Mouse (Mus musculus): ENCODE measurements around the gene Atf6b.

Atf6b gene

GRCm38 (mm10) chr17:34646906-34647787 lies at the start of gene Atf6b:
Gene Atf6b, plus strand, starts transcription at chr17:34647146.
- DNase-seq (ENCODE audit: low spot score), result peak; percentile 99

GRCm38 (mm10) chr17:34597566-34598095 lies 49.3 kb upstream of the Atf6b start, which contains the start of gene Ager:
Gene Ager, plus strand, starts transcription at chr17:34597862.
- DNase-seq (ENCODE audit: low spot score), result no peak

DNA sequence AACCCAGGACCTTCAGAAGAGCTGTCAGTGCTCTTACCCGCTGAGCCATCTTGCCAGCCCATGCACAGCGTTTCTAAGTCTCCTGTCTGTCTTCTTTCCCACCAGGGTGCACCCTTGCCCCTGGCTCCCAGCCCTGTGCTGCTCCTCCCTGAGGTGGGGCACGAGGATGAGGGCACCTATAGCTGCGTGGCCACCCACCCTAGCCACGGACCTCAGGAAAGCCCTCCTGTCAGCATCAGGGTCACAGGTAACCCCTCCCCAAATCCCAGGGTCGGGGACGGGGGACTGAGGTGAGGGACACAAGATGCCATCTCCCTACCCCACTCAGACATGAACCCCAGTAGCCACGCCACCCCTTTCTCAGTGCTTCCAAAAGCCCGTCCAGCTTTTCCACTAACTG lies 47.1 kb upstream of the Atf6b start:
- DNase-seq (ENCODE audit: low spot score), result no peak

DNA sequence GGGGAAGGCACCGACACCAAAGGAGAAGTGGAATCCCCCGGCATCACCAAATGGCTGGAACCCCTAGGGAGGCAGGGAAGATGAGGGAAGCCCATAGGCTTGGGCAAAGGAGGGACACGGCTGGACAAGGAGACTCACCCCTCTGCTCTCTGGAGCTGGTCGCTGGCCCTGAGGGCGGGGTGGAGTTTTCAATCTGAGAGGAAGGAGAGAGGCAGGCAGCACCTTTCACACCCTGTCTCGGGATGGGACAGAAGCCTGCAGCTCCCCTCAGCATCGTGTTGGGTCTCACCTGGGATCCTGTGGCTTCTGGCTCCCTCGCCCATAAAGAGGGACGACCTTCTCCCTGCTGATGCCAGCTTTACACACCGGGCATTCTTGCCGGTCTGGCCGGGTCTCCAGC lies 45.1 kb upstream of the Atf6b start:
- DNase-seq (ENCODE audit: low spot score), result no peak

GRCm38 (mm10) chr17:34603375-34604060 lies 43.4 kb upstream of the Atf6b start, which contains the start of gene Rnf5:
Gene Rnf5, minus strand, starts transcription at chr17:34603690.
- peak; percentile 100 for DNase-seq (ENCODE audit: low spot score)

- DNase-seq (ENCODE audit: low spot score), result peak; percentile 100
Observed at GRCm38 (mm10) chr17:34604061-34604508, 42.9 kb upstream of the Atf6b start, which contains the start of gene Agpat1. Gene Agpat1, plus strand, starts transcription at chr17:34604262.

- DNase-seq (ENCODE audit: low spot score), result peak; percentile 93
Observed at GRCm38 (mm10) chr17:34604511-34605237, 42.3 kb upstream of the Atf6b start.

- DNase-seq (ENCODE audit: low spot score), result peak; percentile 95
Observed at GRCm38 (mm10) chr17:34605609-34606008, 41.3 kb upstream of the Atf6b start.

DNA sequence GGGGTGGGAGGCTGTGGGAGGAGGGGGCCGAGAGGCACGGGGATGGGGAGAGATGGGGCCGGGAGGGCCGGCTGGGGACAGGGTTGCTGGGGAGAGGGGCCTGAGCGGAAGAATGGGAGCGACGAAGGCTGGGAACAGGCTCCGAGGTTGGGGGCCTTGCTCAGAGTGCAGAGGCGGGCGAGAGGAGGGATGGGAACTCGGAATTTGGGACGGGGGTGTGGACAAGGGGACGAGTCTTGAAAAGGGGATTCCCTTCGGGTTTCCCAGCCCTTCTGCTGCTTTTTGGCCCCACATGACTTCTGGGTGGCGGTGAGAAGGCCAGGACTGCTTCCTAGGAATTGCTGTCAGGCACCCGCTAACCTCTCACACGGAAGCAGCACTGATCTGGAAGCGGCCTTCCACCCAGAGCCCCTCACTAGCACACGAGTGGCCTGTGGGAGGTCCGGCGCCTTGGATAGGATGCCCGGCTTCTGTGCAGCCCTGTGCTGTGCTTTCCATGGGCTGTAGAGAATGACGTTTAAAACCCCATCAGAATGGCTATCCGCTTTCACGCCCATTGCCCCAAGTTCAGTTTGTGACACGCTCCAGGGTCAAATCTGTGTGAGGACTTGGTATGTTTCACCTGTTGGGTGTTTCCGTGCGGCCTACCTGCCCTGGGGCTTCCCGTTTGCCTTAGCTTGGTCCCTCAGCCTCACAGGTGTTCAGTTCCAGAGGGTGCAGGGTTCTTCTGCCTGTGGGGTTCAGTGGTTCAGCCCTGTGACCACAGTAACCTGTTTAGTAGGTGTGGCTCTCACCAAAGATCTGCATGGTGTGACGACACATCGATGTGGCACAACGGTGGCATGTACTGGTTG lies 40.5 kb upstream of the Atf6b start:
- peak; percentile 63 for DNase-seq (ENCODE audit: low spot score)

- no peak for DNase-seq (ENCODE audit: low spot score)
Observed at GRCm38 (mm10) chr17:34607997-34608396, 38.9 kb upstream of the Atf6b start.

DNA sequence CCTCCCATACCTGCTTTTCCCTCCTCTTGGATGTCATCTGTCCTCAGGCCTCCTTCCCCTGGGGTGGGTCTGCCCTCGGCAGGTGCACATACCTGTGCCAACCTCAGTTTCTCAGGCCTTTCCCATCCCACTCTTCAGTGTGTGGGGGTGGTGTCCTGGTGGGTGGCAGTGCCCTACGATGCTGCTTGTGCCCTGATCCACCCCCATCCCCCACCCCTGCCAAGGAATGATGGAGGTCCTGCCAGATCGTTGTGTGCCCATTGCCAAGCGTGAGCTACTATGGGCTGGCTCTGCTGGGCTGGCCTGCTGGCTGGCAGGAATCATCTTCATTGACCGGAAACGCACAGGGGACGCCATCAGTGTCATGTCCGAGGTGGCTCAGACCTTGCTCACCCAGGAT lies 35.9 kb upstream of the Atf6b start:
- DNase-seq (ENCODE audit: low spot score), result no peak

GRCm38 (mm10) chr17:34613054-34613645 lies 33.8 kb upstream of the Atf6b start:
- DNase-seq (ENCODE audit: low spot score), result no peak

DNA sequence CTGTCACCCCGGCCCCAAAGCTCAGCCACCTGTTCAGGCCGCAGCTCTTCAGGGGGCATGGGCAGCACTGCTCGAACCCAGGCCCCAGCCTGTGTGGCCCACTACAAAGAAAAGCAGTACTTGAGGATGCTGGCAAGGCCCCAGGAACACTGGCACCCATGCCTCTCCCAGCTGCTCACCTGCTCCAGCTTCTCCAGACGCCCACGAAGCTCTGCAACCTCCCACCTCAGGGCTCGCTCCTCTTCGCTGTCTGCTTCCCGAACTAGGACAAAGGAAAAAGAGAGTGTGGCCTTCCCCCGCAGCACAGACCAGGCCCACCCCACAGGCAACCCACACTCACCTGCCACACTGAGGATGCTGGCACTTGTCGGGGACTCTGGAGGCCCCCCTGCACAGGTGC lies 33.1 kb upstream of the Atf6b start:
- no peak for DNase-seq (ENCODE audit: low spot score)

- DNase-seq (ENCODE audit: low spot score), result no peak
Observed at GRCm38 (mm10) chr17:34615871-34616270, 31.1 kb upstream of the Atf6b start, which contains the start of gene Egfl8. Gene Egfl8, minus strand, starts transcription at chr17:34615971.

DNA sequence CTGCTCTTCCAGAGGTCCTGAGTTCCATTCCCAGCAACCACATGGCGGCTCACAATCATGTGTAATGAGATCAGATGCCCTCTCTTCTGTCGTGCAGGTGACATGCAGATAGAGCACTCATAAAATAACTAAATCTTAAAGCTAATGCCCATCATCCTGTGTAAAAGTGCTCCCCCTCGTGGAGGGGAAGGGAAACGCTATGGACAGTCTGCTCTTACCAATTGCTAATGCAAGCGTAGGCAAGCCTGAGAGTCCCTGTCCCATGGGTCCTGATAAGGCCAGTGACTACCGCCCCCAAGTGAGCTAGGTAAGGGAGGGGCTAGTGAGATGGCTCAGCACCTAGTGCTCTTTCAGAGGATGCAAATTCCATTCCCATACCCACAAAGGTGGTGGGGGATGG lies 27.9 kb upstream of the Atf6b start:
- peak; percentile 85 for DNase-seq (ENCODE audit: low spot score)

GRCm38 (mm10) chr17:34621006-34621405 lies 25.9 kb upstream of the Atf6b start:
- no peak for DNase-seq (ENCODE audit: low spot score)

- no peak for DNase-seq (ENCODE audit: low spot score)
Observed at GRCm38 (mm10) chr17:34623161-34623560, 23.8 kb upstream of the Atf6b start.

DNA sequence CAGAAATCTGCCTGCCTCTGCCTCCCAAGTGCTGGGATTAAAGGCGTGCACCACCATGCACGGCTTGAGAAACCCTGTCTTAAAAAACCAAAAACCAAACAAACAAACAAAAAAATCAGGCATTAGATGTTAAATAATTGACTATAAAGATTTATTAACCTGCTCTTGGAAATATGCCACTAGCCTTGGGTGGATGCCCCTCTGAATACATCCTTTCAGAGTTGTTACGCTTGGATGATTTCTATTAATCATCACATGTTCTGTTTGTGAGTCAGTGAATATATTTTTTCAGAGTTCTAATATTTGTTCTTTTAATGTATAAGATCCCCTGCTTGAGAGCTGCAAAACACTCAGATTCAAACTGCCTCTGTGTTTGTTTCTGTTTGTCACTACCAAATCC lies 22.0 kb upstream of the Atf6b start:
- no peak for DNase-seq (ENCODE audit: low spot score)

DNA sequence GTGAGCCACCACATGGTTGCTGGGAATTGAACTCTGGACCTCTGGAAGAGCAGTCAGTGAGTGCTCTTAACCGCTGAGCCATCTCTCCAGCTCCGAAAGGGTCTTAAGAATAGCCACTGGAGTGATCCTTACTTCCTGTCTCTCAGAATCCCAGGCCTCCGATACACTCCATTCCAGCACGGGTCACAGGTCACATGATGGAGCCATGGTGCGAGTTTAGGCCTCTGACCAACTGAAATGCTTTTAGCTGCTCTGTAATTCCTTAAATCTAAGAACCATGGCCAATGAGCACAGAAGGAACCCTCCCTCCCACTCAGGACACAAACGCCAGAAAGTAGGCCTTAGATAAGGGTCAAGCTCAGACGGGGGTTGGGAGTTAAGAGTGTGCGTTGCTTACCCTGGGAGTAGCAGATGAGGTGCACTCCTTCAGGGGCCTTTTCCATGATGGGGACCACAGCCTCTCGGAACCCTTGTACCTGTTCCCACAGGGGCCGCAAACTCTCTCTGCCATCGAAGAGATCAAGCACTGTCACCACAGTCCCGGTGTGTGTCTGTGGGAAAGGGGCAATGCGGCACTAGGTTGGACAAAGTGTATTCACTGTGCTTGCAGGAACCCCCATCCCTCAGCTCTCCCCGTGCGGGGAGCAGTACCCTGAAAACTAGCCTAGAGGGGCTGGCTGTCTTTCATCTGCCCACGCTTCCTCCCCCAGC lies 20.7 kb upstream of the Atf6b start:
- no peak for DNase-seq (ENCODE audit: low spot score)

- DNase-seq (ENCODE audit: low spot score), result peak; percentile 67
Observed at GRCm38 (mm10) chr17:34626773-34627092, 20.2 kb upstream of the Atf6b start.
